Mouse (Mus musculus): ENCODE measurements around the gene Gm28048. TPM values are rescaled to one million over a fixed set of nuclear protein-coding genes. Genes with fewer than 3 reads are reported as not detected.

Gm28048 gene
- polyA plus RNA-seq, 1 experiment = 1.9 TPM

DNA sequence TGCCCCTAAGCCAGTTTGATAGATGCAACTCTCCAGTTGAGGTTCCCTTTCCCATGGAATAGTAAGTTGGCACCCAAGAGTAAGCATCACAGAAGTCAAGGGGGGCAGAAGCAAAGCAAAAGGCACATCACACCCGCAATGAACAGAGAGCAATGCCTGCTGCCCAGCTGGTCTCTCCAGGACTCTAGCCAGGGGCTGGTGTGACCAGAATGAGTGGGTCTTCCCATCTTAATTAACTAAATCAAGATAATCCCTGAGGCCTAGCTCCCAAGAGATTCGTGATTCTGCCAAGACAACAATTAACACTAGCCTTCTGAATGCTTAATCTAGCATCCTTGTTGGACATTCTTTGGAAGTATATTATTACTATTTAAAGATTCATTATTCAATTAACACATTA is 58.3 kb downstream of the Gm28048 start:
- no peak overlapping the region for H3ac ChIP-seq (ENCODE audit: control insufficient read depth, insufficient read length)
- H3K27me3 ChIP-seq (ENCODE audit: control insufficient read depth, insufficient read depth, insufficient read length) = no peaks in the 10 kb centered on the region
- no peak overlapping the region for H3K4me2 ChIP-seq (ENCODE audit: low read depth)
- H3K36me3 ChIP-seq (ENCODE audit: control insufficient read depth, insufficient read depth) = no peaks in the 10 kb centered on the region
- H3K4me3 ChIP-seq = no peak overlapping the region
- no peaks in the 10 kb centered on the region for H3K79me2 ChIP-seq (ENCODE audit: control insufficient read depth, insufficient read depth)
- TF ChIP-seq E2F4 (IDR thresholded peaks at IDR 0.05; ENCODE audit: insufficient read depth) (no peak), SRF (IDR thresholded peaks at IDR 0.05; ENCODE audit: control insufficient read depth, insufficient read length, low read depth) (no peak), TCF12 (IDR thresholded peaks at IDR 0.05; ENCODE audit: insufficient read depth, poor library complexity, severe bottlenecking) (no peak), USF1 (IDR thresholded peaks at IDR 0.05; ENCODE audit: low read depth) (no peak), POLR2AphosphoS2 (IDR thresholded peaks at IDR 0.05; ENCODE audit: insufficient read length, low read depth) (no peak), MAX (IDR thresholded peaks at IDR 0.05; ENCODE audit: low read depth) (no peak), POLR2A (IDR thresholded peaks at IDR 0.05; ENCODE audit: insufficient read length, low read depth) (no peak), REST (IDR thresholded peaks at IDR 0.05; ENCODE audit: insufficient read depth, insufficient read length) (no peak), MYOD1 (IDR thresholded peaks at IDR 0.05; ENCODE audit: control insufficient read depth in 1 of 3, insufficient read length in 2 of 3, low read depth in 2 of 3) (no peak), TCF3 (IDR thresholded peaks at IDR 0.05; ENCODE audit: insufficient read length, low read depth) (no peak), CEBPB (IDR thresholded peaks at IDR 0.05; ENCODE audit: insufficient read depth, poor library complexity, severe bottlenecking) (no peak), MYOG (IDR thresholded peaks at IDR 0.05; ENCODE audit: control insufficient read depth in 1 of 3, insufficient read depth in 1 of 3, insufficient read length in 2 of 3, low read depth in 2 of 3) (no peak)

DNA sequence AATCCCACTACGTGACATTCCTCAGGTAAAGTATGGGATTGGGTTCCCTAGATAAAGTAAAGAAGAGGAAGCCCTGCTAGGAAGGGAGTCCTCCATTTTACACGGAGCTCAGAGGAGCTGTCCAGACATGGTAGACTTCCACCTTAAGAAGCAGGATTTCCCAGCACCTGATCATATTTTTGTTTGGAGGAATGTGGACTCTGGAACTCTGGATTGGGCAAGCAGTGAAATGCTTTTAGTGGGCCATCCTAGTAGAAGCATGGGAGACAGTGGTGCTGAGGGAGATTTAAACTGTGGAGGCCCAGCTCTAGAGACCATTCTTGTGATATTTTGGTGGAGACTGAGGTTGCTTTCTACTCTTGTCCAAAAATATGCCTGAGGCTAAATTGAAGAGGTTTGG is 59.3 kb downstream of the Gm28048 start:
- Histone ChIP-seq H3K27me3 (ENCODE audit: control insufficient read depth, insufficient read depth, insufficient read length) (no peaks in the 10 kb centered on the region), H3ac (ENCODE audit: control insufficient read depth, insufficient read length) (no peak overlapping the region), H3K4me3 (no peak overlapping the region), H3K36me3 (ENCODE audit: control insufficient read depth, insufficient read depth) (no peaks in the 10 kb centered on the region), H3K4me2 (ENCODE audit: low read depth) (no peak overlapping the region), H3K79me2 (ENCODE audit: control insufficient read depth, insufficient read depth) (no peaks in the 10 kb centered on the region)
- no peak for TF ChIP-seq USF1 (IDR thresholded peaks at IDR 0.05; ENCODE audit: low read depth)
- TF ChIP-seq MAX (IDR thresholded peaks at IDR 0.05; ENCODE audit: low read depth) = no peak
- TF ChIP-seq SRF (IDR thresholded peaks at IDR 0.05; ENCODE audit: control insufficient read depth, insufficient read length, low read depth) = no peak
- no peak for TF ChIP-seq TCF3 (IDR thresholded peaks at IDR 0.05; ENCODE audit: insufficient read length, low read depth)
- TF ChIP-seq MYOG (IDR thresholded peaks at IDR 0.05; ENCODE audit: control insufficient read depth in 1 of 3, insufficient read depth in 1 of 3, insufficient read length in 2 of 3, low read depth in 2 of 3) = no peak

GRCm38 (mm10) chr11:22919336-22919735 is 62.6 kb downstream of the Gm28048 start:
- H3ac ChIP-seq (ENCODE audit: control insufficient read depth, insufficient read length) = no peak overlapping the region
- no peaks in the 10 kb centered on the region for H3K36me3 ChIP-seq (ENCODE audit: control insufficient read depth, insufficient read depth)
- H3K79me2 ChIP-seq (ENCODE audit: control insufficient read depth, insufficient read depth) = no peaks in the 10 kb centered on the region
- H3K27me3 ChIP-seq (ENCODE audit: control insufficient read depth, insufficient read depth, insufficient read length) = no peaks in the 10 kb centered on the region
- H3K4me2 ChIP-seq (ENCODE audit: low read depth) = no peak overlapping the region
- H3K4me3 ChIP-seq = no peak overlapping the region
- TF ChIP-seq MYOD1 (IDR thresholded peaks at IDR 0.05; ENCODE audit: control insufficient read depth in 1 of 3, insufficient read length in 2 of 3, low read depth in 2 of 3) (no peak), E2F4 (IDR thresholded peaks at IDR 0.05; ENCODE audit: insufficient read depth) (no peak), TCF12 (IDR thresholded peaks at IDR 0.05; ENCODE audit: insufficient read depth, poor library complexity, severe bottlenecking) (no peak), MYOG (IDR thresholded peaks at IDR 0.05; ENCODE audit: control insufficient read depth in 1 of 3, insufficient read depth in 1 of 3, insufficient read length in 2 of 3, low read depth in 2 of 3) (no peak), MAX (IDR thresholded peaks at IDR 0.05; ENCODE audit: low read depth) (no peak), TCF3 (IDR thresholded peaks at IDR 0.05; ENCODE audit: insufficient read length, low read depth) (no peak), USF1 (IDR thresholded peaks at IDR 0.05; ENCODE audit: low read depth) (no peak), CEBPB (IDR thresholded peaks at IDR 0.05; ENCODE audit: insufficient read depth, poor library complexity, severe bottlenecking) (no peak), POLR2AphosphoS2 (IDR thresholded peaks at IDR 0.05; ENCODE audit: insufficient read length, low read depth) (no peak), REST (IDR thresholded peaks at IDR 0.05; ENCODE audit: insufficient read depth, insufficient read length) (no peak), SRF (IDR thresholded peaks at IDR 0.05; ENCODE audit: control insufficient read depth, insufficient read length, low read depth) (no peak)

DNA sequence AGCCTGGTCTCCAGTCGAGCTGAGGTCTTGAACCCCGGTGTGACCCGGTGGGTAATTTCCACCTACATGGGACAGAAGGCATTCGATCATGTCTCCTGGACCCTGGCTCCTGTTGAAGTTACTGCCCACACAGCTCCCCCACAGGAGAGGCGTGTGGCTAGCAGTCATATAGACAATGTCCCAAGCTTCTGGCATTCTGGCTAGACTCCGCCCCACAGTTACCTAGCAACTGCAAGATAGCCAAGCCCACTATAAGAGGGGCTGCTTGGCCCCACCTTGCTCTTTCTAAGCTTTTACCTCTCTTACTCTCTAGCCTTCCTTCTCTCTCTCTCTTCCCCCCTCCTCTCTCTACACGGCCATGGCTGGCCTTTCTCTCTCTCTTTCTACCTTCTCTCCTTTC is 64.1 kb downstream of the Gm28048 start:
- Histone ChIP-seq H3K79me2 (ENCODE audit: control insufficient read depth, insufficient read depth) (no peaks in the 10 kb centered on the region), H3ac (ENCODE audit: control insufficient read depth, insufficient read length) (no peak overlapping the region), H3K27me3 (ENCODE audit: control insufficient read depth, insufficient read depth, insufficient read length) (no peaks in the 10 kb centered on the region), H3K4me2 (ENCODE audit: low read depth) (no peak overlapping the region), H3K4me3 (no peak overlapping the region), H3K36me3 (ENCODE audit: control insufficient read depth, insufficient read depth) (no peaks in the 10 kb centered on the region)
- TF ChIP-seq MAX (IDR thresholded peaks at IDR 0.05; ENCODE audit: low read depth) (no peak), TCF12 (IDR thresholded peaks at IDR 0.05; ENCODE audit: insufficient read depth, poor library complexity, severe bottlenecking) (no peak), MYOG (IDR thresholded peaks at IDR 0.05; ENCODE audit: control insufficient read depth in 1 of 3, insufficient read depth in 1 of 3, insufficient read length in 2 of 3, low read depth in 2 of 3) (no peak), POLR2A (IDR thresholded peaks at IDR 0.05; ENCODE audit: insufficient read length, low read depth) (no peak), SRF (IDR thresholded peaks at IDR 0.05; ENCODE audit: control insufficient read depth, insufficient read length, low read depth) (no peak), POLR2AphosphoS2 (IDR thresholded peaks at IDR 0.05; ENCODE audit: insufficient read length, low read depth) (no peak), TCF3 (IDR thresholded peaks at IDR 0.05; ENCODE audit: insufficient read length, low read depth) (no peak), USF1 (IDR thresholded peaks at IDR 0.05; ENCODE audit: low read depth) (no peak), E2F4 (IDR thresholded peaks at IDR 0.05; ENCODE audit: insufficient read depth) (no peak), REST (IDR thresholded peaks at IDR 0.05; ENCODE audit: insufficient read depth, insufficient read length) (no peak), CEBPB (IDR thresholded peaks at IDR 0.05; ENCODE audit: insufficient read depth, poor library complexity, severe bottlenecking) (no peak), MYOD1 (IDR thresholded peaks at IDR 0.05; ENCODE audit: control insufficient read depth in 1 of 3, insufficient read length in 2 of 3, low read depth in 2 of 3) (no peak)

DNA sequence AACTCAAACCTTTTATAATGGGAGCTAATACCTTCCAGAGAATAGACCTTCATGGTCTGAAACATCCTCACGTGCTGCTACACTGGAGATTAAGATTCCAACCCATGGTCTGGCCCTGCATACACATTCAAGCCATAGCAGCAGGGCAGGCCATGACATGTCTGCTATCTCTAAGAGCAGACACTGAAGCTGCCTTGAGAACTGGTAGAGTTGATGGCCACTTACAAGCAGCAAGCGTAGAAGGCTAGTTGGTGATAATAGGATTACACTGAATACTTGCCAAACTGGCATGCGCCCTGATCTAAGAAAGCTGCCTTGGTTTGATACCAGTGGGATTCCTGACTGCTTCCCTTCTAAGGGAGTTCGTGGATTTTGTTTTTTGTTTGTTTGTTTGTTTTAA is 68.1 kb downstream of the Gm28048 start:
- H3K4me2 ChIP-seq (ENCODE audit: low read depth) = no peak overlapping the region
- TF ChIP-seq REST (IDR thresholded peaks at IDR 0.05; ENCODE audit: insufficient read depth, insufficient read length) (no peak), MAX (IDR thresholded peaks at IDR 0.05; ENCODE audit: low read depth) (no peak), CEBPB (IDR thresholded peaks at IDR 0.05; ENCODE audit: insufficient read depth, poor library complexity, severe bottlenecking) (no peak), SRF (IDR thresholded peaks at IDR 0.05; ENCODE audit: control insufficient read depth, insufficient read length, low read depth) (no peak), TCF12 (IDR thresholded peaks at IDR 0.05; ENCODE audit: insufficient read depth, poor library complexity, severe bottlenecking) (no peak), POLR2AphosphoS2 (IDR thresholded peaks at IDR 0.05; ENCODE audit: insufficient read length, low read depth) (no peak), MYOD1 (IDR thresholded peaks at IDR 0.05; ENCODE audit: control insufficient read depth in 1 of 3, insufficient read length in 2 of 3, low read depth in 2 of 3) (no peak), MYOG (IDR thresholded peaks at IDR 0.05; ENCODE audit: control insufficient read depth in 1 of 3, insufficient read depth in 1 of 3, insufficient read length in 2 of 3, low read depth in 2 of 3) (no peak), E2F4 (IDR thresholded peaks at IDR 0.05; ENCODE audit: insufficient read depth) (no peak), TCF3 (IDR thresholded peaks at IDR 0.05; ENCODE audit: insufficient read length, low read depth) (no peak), POLR2A (IDR thresholded peaks at IDR 0.05; ENCODE audit: insufficient read length, low read depth) (no peak), USF1 (IDR thresholded peaks at IDR 0.05; ENCODE audit: low read depth) (no peak)
- H3K79me2 ChIP-seq (ENCODE audit: control insufficient read depth, insufficient read depth) = no peaks in the 10 kb centered on the region
- no peaks in the 10 kb centered on the region for H3K27me3 ChIP-seq (ENCODE audit: control insufficient read depth, insufficient read depth, insufficient read length)
- H3K36me3 ChIP-seq (ENCODE audit: control insufficient read depth, insufficient read depth) = no peaks in the 10 kb centered on the region
- H3K4me3 ChIP-seq = no peak overlapping the region
- no peak overlapping the region for H3ac ChIP-seq (ENCODE audit: control insufficient read depth, insufficient read length)
